Mouse (Mus musculus) MEL (cell line): ENCODE measurements around the gene Ndufb7. TPM values are rescaled to one million over a fixed set of nuclear protein-coding genes. Genes with fewer than 3 reads are reported as not detected.

Experiments
- DNase-seq: peaks from one replicate; pipeline ENCODE4 v3.0.0; 2011; ENCODE audit warnings: low read depth, low spot score
- H3K27ac ChIP-seq: 2 replicates; pipeline ENCODE4 v1.5.1; 2012; ENCODE audit warnings: low read depth, mild to moderate bottlenecking, control low read depth, low read length, moderate library complexity; ENCODE audit not compliant: control insufficient read depth
- H3K27me3 ChIP-seq, 2 experiments: fragments of 150-350 bp in 1 of 2; sonication (generic) in 1 of 2; 2 replicates each; pipeline ENCODE4 v1.6.1; 2012; ENCODE audit warnings: low read length in 2 of 2, mild to moderate bottlenecking in 2 of 2, improper control_type of control experiment in 1 of 2, moderate library complexity in 1 of 2; ENCODE audit not compliant: insufficient read depth in 2 of 2, control insufficient read depth in 1 of 2
- H3K36me3 ChIP-seq, 2 experiments: 2 replicates each; pipeline ENCODE4 v1.6.1; 2012 to 2014; ENCODE audit warnings: low read length in 2 of 2, improper control_type of control experiment in 1 of 2, inconsistent platforms in 1 of 2, mild to moderate bottlenecking in 1 of 2; ENCODE audit not compliant: insufficient read depth in 2 of 2, control insufficient read depth in 1 of 2
- H3K4me1 ChIP-seq, 2 experiments: fragments of 150-350 bp in 1 of 2; sonication (generic) in 1 of 2; 2 replicates each; pipeline ENCODE4 v1.6.1; 2012; ENCODE audit warnings: low read length in 2 of 2, improper control_type of control experiment in 1 of 2, mild to moderate bottlenecking in 1 of 2; ENCODE audit not compliant: insufficient read depth in 2 of 2, control insufficient read depth in 1 of 2
- H3K4me3 ChIP-seq, 2 experiments: fragments of 150-350 bp in 1 of 2; sonication (generic) in 1 of 2; 2 replicates each; pipeline ENCODE4 v1.5.1; 2012; ENCODE audit warnings: low read depth in 2 of 2, low read length in 2 of 2, mild to moderate bottlenecking in 2 of 2, moderate library complexity in 2 of 2, control low read depth in 1 of 2, improper control_type of control experiment in 1 of 2; ENCODE audit not compliant: control insufficient read depth in 1 of 2, insufficient read depth in 1 of 2
- H3K79me2 ChIP-seq: 2 replicates; pipeline ENCODE4 v1.6.1; 2012; ENCODE audit warnings: mild to moderate bottlenecking, low read length, moderate library complexity; ENCODE audit not compliant: control insufficient read depth, poor library complexity, insufficient read depth
- H3K9ac ChIP-seq: 2 replicates; pipeline ENCODE4 v1.6.1; 2012; ENCODE audit warnings: low read depth, mild to moderate bottlenecking, control low read depth, low read length, moderate library complexity; ENCODE audit not compliant: control insufficient read depth, poor library complexity, severe bottlenecking
- H3K9me3 ChIP-seq: fragments of 150-350 bp; sonication (generic); replicated peaks from 2 replicates; pipeline ENCODE4 v1.6.1; 2012; ENCODE audit warnings: mild to moderate bottlenecking, low read length, improper control_type of control experiment, moderate library complexity; ENCODE audit not compliant: insufficient read depth
- CHD1 ChIP-seq: IDR thresholded peaks from 2 replicates; pipeline ENCODE4 v1.6.1; 2012; ENCODE audit warnings: low read depth, mild to moderate bottlenecking, inconsistent platforms, low read length, improper control_type of control experiment
- CTCF ChIP-seq, 3 experiments: IDR thresholded peaks in 2 of 3; conservative IDR thresholded peaks in 1 of 3; 2 replicates each; pipeline ENCODE4 v1.5.1; 2011 to 2012; ENCODE audit warnings: low read length in 3 of 3, low read depth in 2 of 3, mild to moderate bottlenecking in 2 of 3, improper control_type of control experiment in 1 of 3, inconsistent platforms in 1 of 3, mixed read lengths in 1 of 3, moderate library complexity in 1 of 3; ENCODE audit not compliant: control insufficient read depth in 1 of 3, insufficient read depth in 1 of 3, poor library complexity in 1 of 3, severe bottlenecking in 1 of 3
- E2F4 ChIP-seq: IDR thresholded peaks from 2 replicates; pipeline ENCODE4 v1.6.1; 2011; ENCODE audit warnings: low read depth, low read length, improper control_type of control experiment, borderline replicate concordance
- ELF1 ChIP-seq: IDR thresholded peaks from 2 replicates; pipeline ENCODE4 v1.6.1; 2014; ENCODE audit warnings: low read depth, mild to moderate bottlenecking, inconsistent platforms, low read length, improper control_type of control experiment, moderate library complexity
- EP300 ChIP-seq, 2 experiments: IDR thresholded peaks; 2 replicates each; pipeline ENCODE4 v1.6.1; 2011; ENCODE audit warnings: improper control_type of control experiment in 2 of 2, low read length in 2 of 2, low read depth in 1 of 2, mild to moderate bottlenecking in 1 of 2
- ETS1 ChIP-seq: IDR thresholded peaks from 2 replicates; pipeline ENCODE4 v1.6.1; 2012; ENCODE audit warnings: low read depth, mild to moderate bottlenecking, inconsistent platforms, low read length, improper control_type of control experiment, moderate library complexity
- GABPA ChIP-seq: IDR thresholded peaks from 2 replicates; pipeline ENCODE4 v1.6.1; 2012; ENCODE audit warnings: low read depth, mild to moderate bottlenecking, inconsistent platforms, low read length, improper control_type of control experiment, moderate library complexity
- KAT2A ChIP-seq: conservative IDR thresholded peaks from 2 replicates; pipeline ENCODE4 v1.6.1; 2012; ENCODE audit warnings: low read depth, low read length, improper control_type of control experiment, inconsistent platforms
- MYC ChIP-seq: IDR thresholded peaks from 2 replicates; pipeline ENCODE4 v1.6.1; 2011; ENCODE audit warnings: low read depth, mild to moderate bottlenecking, low read length, improper control_type of control experiment, moderate library complexity
- POLR2AphosphoS5 ChIP-seq: IDR thresholded peaks from 2 replicates; pipeline ENCODE4 v1.6.1; 2012; ENCODE audit warnings: low read depth, borderline replicate concordance, mild to moderate bottlenecking, inconsistent platforms, low read length, moderate library complexity, mixed read lengths
- RCOR1 ChIP-seq: IDR thresholded peaks from 2 replicates; pipeline ENCODE4 v1.6.1; 2012; ENCODE audit warnings: low read depth, mild to moderate bottlenecking, inconsistent platforms, low read length, improper control_type of control experiment
- SMC3 ChIP-seq: IDR thresholded peaks from 2 replicates; pipeline ENCODE4 v1.6.1; 2011; ENCODE audit warnings: low read depth, low read length, improper control_type of control experiment
- TAL1 ChIP-seq: IDR thresholded peaks from 2 replicates; pipeline ENCODE4 v1.6.1; 2012; ENCODE audit warnings: mild to moderate bottlenecking, inconsistent platforms, low read length, moderate library complexity, mixed read lengths
- ZMIZ1 ChIP-seq: IDR thresholded peaks from 2 replicates; pipeline ENCODE4 v1.6.1; 2012; ENCODE audit warnings: low read depth, mild to moderate bottlenecking, inconsistent platforms, low read length, improper control_type of control experiment, moderate library complexity
- ZNF384 ChIP-seq: IDR thresholded peaks from 2 replicates; pipeline ENCODE4 v1.6.1; 2012; ENCODE audit warnings: low read depth, mild to moderate bottlenecking, inconsistent platforms, low read length, improper control_type of control experiment
- polyA plus RNA-seq, 2 experiments: library from polyadenylated mRNA; stranded (reverse) in 1 of 2; unstranded in 1 of 2; fragments of >175 nt in 1 of 2; fragments of >200 nt in 1 of 2; gene quantifications; 2 replicates each; pipeline versions ENCODE4 v1.2.1 to v1.2.4; 2012; ENCODE audit warnings: low replicate concordance in 2 of 2, low read depth in 1 of 2; ENCODE audit not compliant: insufficient read length in 2 of 2, insufficient read depth in 1 of 2, missing spikeins in 1 of 2
- total RNA-seq: library from RNA; depleted of rRNA; stranded (reverse); fragments of 300-350 nt; gene quantifications from 2 replicates; pipeline ENCODE4 v1.2.3, GENCODE M21; 2012

Ndufb7 gene
- total and polyA plus RNA-seq, 3 experiments = 194 to 311 TPM; not detected in 1

GRCm38 (mm10) chr8:83575561-83576515 lies 9.4 kb downstream of the Ndufb7 start:
- no peaks in the 10 kb centered on the region for H3K9me3 ChIP-seq
- H3K4me3 ChIP-seq = no peak overlapping the region
- no peak for DNase-seq
- H3K27ac ChIP-seq = no peak overlapping the region
- TF ChIP-seq ETS1 = no peak
- TF ChIP-seq GABPA = no peak
- no peak for TF ChIP-seq E2F4
- no peak for TF ChIP-seq TAL1
- TF ChIP-seq SMC3 = no peak
- TF ChIP-seq CHD1 = no peak
- TF ChIP-seq CTCF (IDR thresholded peaks at IDR 0.05 in 2 of 3, conservative IDR thresholded peaks at IDR 0.05 in 1 of 3; ENCODE audit: control insufficient read depth in 1 of 3, insufficient read depth in 1 of 3, low read depth in 2 of 3, low read length in 3 of 3, poor library complexity in 1 of 3, severe bottlenecking in 1 of 3) = no peak
- TF ChIP-seq KAT2A = no peak
- no peak for TF ChIP-seq EP300 (IDR thresholded peaks at IDR 0.05; ENCODE audit: low read depth in 1 of 2, low read length in 2 of 2)
- no peak for TF ChIP-seq RCOR1
- TF ChIP-seq, all 39 proteins: peak for 0
- Histone ChIP-seq H3K9ac (no peak overlapping the region), H3K27me3 (no peaks in the 10 kb centered on the region), H3K4me1 (no peaks in the 10 kb centered on the region), H3K36me3 (peaks cover 0 to 1% of the 10 kb centered on the region in 2 experiments; a peak in 1 of 4 replicates), H3K79me2 (no peaks in the 10 kb centered on the region)

- no peaks in the 10 kb centered on the region for H3K4me1 ChIP-seq
- DNase-seq = no peak
- H3K79me2 ChIP-seq = no peaks in the 10 kb centered on the region
- TF ChIP-seq GABPA = no peak
- TF ChIP-seq ZMIZ1 = no peak
- no peak for TF ChIP-seq EP300 (IDR thresholded peaks at IDR 0.05; ENCODE audit: low read depth in 1 of 2, low read length in 2 of 2)
- TF ChIP-seq ZNF384 = no peak
- TF ChIP-seq POLR2AphosphoS5 = no peak
- TF ChIP-seq CTCF (IDR thresholded peaks at IDR 0.05 in 2 of 3, conservative IDR thresholded peaks at IDR 0.05 in 1 of 3; ENCODE audit: control insufficient read depth in 1 of 3, insufficient read depth in 1 of 3, low read depth in 2 of 3, low read length in 3 of 3, poor library complexity in 1 of 3, severe bottlenecking in 1 of 3) = no peak
- TF ChIP-seq ELF1 = no peak
- TF ChIP-seq MYC = no peak
- H3K9me3 ChIP-seq = no peaks in the 10 kb centered on the region
- H3K27ac ChIP-seq = no peak overlapping the region
- no peak overlapping the region for H3K9ac ChIP-seq
- no peaks in the 10 kb centered on the region for H3K27me3 ChIP-seq
- H3K36me3 ChIP-seq = peaks cover 0 to 1% of the 10 kb centered on the region in 2 experiments; a peak in 1 of 4 replicates
- H3K4me3 ChIP-seq = no peak overlapping the region
These were observed 10.0 kb downstream of the Ndufb7 start for GRCm38 (mm10) chr8:83576516-83576895.
